Mouse (Mus musculus): Measurements from ENCODE around the gene Usp40.

The Usp40 gene

DNA sequence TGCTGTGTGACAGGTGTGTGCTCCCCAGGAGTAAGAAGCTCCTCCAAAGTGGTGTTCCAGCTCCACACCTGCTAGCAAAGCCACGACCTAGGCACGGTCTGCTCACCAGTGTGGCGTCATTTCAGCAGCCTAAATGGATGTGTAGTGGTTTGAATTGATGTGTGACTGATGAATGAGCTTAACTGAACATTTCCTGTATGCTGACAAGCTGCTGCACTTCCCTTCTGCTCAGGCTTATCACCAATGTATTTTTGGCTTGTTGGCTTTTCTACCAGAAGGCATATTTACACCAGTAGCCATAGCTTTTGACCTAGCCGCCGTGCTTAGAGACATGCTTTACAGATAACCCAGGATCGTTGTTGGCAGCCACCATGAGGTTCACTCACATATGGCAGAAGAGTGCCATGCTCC, 60.7 kb downstream of the Usp40 start:
- no peak for DNase-seq (ENCODE audit: low read depth, low spot score)

DNA sequence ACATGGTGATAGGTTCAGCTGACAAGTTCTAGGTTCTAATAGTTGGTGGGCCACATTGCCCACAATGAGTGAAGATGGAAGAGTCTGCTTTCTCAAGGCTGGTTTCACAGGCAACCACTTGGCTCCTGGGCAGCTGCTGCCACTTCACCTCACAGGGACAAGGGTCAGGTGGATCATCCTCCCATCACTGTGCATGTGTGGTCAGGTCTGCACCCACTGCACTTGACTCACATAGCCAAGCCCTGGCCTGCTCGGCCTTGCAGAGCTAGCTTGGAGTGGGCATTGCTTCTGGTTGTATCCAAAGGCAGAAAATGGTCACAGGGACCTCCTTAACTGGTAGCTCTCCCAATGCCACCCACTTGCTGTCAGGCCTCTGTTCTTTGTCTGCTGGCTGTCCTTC, 66.6 kb downstream of the Usp40 start:
- DNase-seq (ENCODE audit: low read depth, low spot score): no peak

DNA sequence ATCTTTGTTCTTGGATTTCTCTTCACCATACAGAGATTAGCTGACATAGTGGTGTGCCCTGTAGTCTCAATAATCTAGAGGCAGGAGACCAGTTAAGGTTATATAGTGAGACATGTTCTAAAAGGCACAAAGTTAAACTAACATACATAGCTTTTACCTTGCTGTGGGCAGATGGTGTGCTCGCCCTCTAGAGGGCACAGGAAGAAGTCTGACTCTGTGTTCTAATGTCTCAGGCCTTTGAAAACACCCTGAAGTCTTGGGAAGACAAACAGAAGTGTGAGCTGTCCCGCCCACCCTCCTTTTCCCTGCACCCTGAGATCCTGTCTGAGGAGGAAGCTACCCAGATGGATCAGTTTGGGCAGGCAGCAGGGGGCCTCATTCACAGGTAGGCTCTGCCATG, 71.8 kb downstream of the Usp40 start:
- no peak for DNase-seq (ENCODE audit: low read depth, low spot score)

DNA sequence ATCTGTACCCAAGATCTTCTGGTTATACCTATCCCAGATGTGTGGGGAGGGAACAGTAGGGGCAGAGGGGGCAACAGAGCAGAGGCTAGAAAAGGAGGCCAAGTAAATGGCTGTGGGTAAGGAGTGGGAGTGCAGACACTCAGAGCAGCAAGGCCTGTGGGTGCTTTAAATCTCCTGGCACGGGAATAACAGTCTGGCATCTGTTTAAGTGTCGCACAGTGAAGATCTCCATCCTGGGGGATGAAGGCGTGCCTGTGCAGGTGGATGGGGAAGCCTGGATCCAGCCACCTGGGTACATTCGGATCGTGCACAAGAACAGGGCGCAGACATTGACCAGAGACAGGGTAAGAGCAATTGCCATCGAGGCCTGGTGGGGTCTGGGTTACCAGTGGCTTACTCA, 72.3 kb downstream of the Usp40 start:
- DNase-seq (ENCODE audit: low read depth, low spot score): no peak

DNA sequence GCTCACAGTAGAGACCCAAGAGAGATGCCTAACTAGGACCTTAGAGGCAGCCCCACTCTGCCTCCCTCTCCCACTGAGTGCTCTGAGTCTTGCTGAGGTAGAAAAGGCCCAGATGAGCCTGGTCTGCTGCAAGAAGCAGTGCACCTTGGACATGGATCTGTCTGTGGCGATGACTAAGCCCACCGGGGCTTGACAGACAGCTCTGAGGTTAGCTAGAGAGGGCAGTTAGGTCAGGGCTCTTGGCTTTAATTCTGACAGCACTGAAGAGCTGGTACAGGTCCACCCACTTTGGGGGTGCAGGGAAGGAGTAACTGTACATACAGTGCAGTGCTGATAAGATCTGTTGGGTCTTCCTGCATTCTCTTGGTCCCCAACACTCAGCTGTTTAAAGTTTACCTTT, 72.8 kb downstream of the Usp40 start:
- no peak for DNase-seq (ENCODE audit: low read depth, low spot score)

DNA sequence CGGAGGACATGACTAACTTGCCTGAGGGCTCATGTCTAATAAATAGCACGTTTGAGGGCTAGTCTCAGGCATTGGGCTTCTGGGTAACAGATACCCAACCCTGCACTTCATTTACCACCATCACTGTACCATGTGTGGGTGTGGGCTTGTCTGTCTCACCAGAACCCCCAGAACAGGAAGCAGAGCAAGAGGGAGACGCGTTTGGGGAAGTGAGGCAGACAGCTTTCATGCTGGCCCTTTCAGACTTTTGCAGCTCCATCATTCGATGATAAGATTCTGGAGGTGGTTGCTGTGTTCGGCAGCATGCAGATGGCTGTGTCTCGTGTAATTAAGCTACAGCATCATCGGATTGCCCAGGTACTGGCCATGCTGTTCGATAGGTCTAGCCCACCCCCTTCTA, 73.3 kb downstream of the Usp40 start:
- DNase-seq (ENCODE audit: low read depth, low spot score): no peak

DNA sequence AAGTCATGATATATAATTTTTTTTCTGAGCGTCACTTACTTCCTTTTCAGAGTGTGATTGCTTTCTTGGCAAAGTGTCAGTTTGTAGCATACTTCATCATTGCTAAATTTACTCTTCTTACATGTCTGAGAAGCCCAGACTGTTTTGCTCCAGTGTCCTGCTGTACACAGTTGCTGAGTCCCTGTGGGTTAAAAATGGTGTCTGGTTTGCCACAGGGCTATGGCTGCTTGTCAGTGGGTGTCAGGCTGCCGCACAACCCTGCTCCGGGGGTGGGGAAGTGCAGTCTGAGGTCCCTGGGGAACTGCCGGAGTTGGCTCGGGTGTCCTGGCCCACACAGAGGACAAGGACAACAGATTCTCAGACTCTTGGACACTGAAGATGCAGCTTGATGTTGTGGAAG, 75.3 kb downstream of the Usp40 start:
- DNase-seq (ENCODE audit: low read depth, low spot score): no peak

DNA sequence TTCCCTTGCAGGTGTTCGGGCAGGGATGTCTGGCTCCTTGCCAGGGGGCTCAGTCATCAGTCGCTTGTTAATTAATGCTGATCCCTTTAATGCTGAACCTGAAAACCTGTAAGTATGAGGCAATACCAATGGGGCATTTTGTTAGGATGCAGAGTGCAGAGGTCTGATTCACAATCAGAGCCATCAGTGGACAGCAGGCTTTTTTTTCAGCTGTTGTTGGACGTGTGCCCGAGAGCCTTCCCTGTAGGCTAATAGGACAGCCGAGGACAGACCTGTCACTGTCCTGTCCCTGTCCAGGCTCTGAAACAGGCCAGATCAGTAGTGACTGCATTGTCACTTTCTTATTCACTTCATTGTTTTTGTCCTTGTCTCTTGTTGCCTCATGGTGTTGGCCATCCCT, 78.6 kb downstream of the Usp40 start:
- no peak for DNase-seq (ENCODE audit: low read depth, low spot score)

DNA sequence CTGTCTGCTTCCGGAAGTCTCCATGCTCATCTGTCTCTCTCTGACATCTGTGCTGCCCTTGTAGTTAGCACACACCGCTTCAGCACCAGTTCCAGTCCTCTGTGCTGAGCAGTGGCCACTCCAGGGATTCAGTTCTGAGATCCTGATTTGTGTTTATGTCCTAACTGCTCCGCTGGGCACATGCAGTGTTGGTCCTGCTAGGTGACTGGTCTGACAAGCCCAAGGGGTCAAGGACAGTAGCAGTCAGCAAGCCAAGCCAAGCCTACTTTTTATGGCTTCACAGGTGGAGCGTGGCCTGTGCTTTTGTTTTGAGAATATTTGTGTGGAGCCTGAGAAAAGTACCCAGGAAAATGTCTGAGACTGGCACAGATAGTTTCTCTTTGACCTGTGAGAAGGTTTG, 83.5 kb downstream of the Usp40 start:
- DNase-seq (ENCODE audit: low read depth, low spot score): no peak

DNA sequence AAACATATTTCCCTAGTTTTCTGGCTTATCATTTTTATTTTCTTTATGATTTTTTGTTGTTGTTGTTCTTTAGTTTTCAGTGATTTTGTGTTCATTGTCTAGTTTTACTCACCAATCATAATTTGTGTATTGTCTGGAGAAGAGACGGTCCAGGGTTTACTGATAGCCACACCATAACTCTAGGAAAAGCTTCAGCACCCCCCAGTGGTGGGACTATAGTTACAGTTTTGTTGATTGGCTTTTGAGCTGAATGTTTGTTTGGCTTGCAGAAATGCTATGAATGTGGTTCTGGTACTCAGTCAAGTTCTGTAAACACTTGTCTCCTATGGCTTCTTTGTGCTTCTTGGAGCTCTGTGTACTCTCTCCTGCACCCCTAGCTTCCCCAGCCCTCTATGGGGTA, 85.7 kb downstream of the Usp40 start:
- no peak for DNase-seq (ENCODE audit: low read depth, low spot score)

DNA sequence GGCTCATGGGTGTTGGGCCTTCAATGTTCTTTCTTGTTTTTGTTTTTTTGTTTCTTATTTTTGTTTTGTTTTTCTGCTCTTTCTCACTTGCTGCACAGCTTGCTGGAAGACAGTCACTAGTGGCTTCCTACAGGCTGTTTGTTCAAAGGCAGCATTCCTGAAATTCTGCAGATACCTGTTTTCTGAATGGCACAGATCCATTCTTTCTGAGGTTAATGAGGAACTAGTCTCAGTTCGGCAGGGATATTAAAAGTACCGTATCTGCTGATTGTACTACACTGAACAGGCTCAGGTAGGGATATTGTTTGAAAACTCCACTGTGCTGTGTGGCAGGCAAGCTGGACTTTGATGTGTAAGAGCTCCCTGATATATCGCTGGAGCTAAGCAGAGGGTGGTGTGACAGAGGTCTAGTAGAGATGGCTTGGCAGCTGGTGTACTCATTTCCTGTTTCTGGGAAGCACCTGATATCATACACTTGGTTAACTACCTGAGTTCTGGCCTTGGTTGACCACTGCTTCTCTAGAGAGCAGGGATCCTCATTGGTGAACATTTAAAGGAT, 88.2 kb downstream of the Usp40 start:
- DNase-seq (ENCODE audit: low read depth, low spot score): no peak

DNA sequence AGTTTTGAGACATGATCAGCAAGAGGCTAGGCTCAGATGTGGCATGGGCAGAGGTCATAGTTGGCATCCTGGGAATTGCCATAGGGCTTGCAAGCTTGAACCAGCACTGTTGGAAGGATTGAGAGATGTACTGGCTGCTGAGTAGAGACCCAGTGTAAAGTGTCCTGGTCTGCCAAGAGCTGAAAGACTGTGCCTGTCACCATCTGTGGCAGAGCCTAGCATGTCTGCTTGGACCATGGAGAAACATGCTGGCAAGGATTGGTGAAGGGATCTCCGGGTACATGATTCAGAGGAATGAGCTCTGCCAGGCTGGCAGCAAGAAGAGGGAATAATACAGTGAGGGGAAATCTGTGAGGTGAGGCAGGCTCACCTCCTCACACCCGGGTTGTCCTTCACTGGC, 90.3 kb downstream of the Usp40 start:
- DNase-seq (ENCODE audit: low read depth, low spot score): no peak

DNA sequence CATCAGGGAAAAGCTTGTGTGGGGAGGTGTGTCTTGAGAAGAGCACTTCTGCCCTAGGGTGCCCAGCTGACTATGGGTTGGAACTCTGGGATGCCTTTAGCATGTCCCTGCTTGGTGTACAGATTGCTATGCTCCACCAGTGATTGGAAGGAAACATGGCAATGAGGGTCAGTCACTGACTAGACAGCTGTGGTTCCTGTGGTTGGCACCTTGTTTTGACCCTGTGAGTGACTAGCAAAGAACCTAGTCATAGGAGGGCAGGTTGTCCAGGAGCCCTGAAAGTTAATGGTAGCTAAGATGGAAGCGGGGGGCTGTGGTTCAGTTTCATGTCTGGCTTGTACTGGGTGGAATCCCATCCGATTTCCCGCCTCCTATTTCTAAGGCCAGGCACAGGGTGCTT, 91.0 kb downstream of the Usp40 start:
- DNase-seq (ENCODE audit: low read depth, low spot score): no peak

DNA sequence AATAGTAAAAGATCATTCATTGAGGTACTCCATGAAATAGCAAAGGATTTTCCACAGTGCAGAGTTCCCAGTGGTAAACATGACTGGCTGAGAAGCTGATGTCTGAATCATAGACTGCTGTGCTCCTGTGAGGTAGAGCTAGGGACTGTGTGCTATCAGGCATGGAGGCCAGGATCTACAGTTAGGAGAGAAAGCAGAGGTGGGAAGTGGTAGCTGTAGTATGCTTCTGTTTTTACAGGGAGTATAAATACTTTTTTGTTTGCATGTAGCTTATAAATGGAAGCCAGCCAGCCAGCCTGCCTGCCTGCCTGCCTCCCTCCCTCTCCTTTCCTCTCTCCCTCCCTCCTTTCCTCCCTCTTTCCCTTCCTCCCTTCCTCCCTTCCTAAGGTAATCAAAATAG, 95.0 kb downstream of the Usp40 start:
- DNase-seq (ENCODE audit: low read depth, low spot score): no peak

DNA sequence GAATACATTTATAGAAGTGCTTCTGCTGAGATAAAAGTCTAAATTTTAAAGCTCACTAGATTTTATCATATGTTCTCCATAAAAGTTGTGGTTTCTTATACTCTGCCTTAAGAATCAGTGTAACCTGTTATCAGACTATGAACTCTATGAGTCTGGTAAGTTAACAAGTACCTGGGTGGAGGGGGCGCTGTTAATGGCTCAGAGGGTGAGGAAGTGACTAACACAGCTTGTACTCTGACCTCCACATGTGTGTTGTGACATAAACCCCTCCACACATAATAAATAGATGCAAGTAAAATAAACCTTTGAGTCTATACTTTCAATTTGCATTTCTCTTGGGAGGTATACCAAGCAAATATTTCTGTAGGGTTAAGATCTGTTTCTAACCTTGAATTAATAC, 97.9 kb downstream of the Usp40 start:
- DNase-seq (ENCODE audit: low read depth, low spot score): no peak

DNA sequence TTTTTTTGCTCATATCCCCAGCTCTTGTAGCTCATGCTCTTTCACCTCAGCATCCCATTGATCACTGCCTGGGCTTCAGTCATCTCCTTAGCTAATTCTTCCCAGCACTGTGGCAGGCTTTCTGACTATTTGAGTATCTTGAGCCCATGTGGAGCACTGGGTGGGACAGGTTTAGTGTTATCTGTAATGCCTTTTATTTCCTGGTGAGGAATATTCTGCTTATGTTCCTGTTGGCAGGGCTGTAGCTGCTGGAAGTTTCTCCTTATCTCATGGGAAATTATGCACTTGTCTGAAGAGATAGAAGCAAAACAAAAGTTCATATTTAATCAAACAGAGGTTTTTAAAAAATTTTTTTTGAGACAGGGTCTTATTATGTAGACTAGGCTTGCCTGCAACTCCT, 98.8 kb downstream of the Usp40 start:
- no peak for DNase-seq (ENCODE audit: low read depth, low spot score)

DNA sequence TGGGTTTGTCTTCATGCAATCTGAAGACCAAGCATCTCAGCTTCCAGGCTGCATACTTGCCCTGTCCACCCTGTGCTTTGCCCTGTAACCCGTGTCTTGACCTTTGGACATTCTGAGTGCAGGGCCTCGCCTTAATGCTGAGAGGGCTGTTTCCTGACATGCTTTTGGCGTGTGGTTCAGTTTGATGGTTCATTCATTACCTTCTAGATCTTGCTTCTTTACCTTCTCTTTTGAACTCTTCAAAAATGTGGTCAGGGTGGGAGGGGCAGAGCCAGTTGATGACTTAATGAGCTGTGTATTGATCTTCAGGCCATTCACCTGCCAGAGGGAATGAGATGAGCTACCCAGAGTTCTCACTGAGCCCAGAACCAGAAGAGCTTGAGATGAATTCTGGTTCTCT, 99.6 kb downstream of the Usp40 start:
- DNase-seq (ENCODE audit: low read depth, low spot score): no peak

DNA sequence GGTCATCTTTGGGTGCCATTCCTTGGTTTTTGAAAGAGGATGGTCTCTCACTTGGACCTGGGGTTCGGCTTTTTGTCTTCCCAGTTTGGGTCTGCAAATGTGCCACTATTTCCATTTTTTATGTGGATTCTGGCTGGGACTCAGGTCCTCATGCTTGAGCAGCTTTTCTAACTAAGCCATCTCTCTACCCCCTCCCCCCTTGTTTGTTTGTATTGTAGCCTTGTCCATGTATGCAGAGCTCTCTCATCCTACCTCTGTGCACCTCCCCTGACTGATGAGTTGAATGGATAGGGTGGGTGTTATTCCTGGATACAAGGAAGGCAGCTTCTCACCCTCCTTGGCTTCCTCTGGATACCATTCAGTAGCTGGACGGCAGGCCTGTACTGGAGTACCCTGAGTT, 100.3 kb downstream of the Usp40 start:
- DNase-seq (ENCODE audit: low read depth, low spot score): no peak

DNA sequence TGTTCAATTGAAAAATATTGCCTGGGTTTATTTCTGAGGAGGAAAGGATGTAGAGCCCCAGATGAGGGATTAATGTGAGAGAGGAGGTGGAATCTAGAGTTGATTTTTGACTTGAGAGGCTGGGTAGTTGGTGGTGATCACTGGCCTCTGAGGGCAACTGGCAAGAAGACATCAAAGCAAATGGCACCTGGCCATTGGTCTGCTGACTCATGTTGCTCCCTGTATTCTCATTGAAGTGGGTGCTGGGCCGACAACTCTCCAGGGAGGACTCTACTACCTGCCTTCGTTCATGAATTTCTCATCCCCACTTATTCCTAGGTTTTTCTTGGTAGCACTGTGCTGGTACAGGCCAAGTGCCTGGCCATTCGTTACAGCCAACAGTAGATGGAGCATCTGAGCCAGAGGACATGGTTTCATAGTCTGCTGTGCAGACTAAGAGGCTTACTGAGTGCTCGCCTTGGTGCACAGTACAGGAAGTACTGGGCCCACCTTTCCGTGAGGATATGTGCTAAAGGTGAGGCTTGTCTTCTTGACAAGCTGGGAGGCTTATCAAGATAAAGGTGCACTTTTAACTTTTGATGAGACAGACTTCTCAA, 101.9 kb downstream of the Usp40 start:
- DNase-seq (ENCODE audit: low read depth, low spot score): no peak

DNA sequence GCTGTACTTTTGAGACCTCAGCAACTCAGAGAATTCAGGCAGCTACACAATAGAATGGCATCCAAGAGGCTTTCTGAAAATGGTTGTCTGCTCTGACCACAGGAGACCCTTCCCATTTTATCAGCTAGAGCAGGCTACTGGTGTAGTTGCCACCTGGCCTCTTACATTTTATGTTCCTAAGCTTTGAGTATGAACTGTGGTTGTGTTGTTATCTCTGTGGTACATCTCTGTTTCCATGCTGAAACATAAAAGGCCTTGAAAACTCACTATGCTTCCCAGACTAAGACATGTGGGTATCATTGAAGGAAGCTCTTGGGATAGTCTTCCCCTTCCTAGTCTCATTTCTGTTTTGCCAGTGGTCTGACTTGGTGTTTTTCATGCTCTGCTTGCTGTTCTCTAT, 106.2 kb downstream of the Usp40 start:
- DNase-seq (ENCODE audit: low read depth, low spot score): no peak

DNA sequence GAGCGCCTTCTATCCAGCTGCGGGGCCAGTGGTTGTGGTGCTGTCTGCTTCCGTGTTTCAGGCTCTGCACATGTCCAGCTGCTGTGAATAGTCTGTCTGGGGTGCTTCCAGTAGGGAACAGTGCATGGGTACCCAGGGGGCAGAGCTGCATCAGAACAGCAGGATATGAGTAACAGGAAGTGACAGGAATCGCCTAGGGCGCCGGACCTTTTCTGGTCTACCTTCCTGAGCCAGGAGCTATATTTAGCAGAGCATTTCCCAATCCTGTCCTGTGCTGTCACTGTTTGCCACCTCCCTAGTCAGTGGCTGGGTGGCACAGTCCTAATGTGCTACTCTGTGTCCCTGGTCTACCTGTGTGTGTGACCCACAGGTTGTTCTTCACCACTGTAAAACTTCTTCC, 107.4 kb downstream of the Usp40 start:
- no peak for DNase-seq (ENCODE audit: low read depth, low spot score)

DNA sequence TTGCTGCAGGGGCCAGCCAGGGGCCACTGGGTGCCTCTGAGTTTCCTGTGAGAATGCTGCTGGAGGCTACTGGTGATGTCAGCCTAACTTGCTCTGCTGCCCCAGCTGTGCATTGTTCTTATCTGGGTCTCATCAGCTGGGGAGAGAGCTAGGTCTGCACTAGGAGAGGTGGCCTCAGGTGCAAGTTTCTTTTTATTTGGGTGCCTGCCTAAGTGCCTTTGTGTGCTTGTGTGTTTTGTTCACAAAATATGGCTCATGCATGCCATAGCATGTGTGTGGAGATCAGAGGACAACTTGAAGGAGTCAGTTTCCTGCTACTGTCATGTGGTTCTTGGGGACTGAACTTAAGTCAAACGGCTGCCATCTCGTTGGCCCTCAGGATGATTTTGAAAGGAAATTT, 108.7 kb downstream of the Usp40 start:
- no peak for DNase-seq (ENCODE audit: low read depth, low spot score)

DNA sequence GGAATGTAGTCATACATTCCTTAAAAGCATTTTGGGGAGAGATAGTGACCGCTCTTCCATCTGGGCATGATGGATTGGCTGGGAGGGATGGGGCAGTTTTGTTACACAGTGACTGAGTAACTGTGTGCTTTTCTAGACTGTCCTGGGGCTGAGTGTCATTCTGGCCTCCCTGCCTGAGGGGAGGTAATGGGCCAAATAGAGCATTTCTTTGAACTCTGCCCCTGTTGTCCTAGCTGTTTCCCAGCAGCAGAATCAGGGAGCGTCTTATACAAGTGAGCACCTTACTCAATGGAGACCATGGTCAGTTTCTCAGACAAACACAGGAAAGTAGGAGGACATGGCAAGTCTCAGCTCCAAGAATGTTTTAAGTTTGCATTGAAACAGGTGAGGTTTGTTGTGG, 111.4 kb downstream of the Usp40 start:
- DNase-seq (ENCODE audit: low read depth, low spot score): no peak

All from c-Kit-negative CD71-positive TER-119-positive erythroid progenitor cells, embryonic 14.5 days (primary cell).